Mouse (Mus musculus) heart, adult 2 months (tissue): ENCODE data around the gene Myh7b.

Source experiments
- CTCF ChIP-seq: fragments of 200-600 bp; IDR thresholded peaks from 2 replicates; pipeline ENCODE4 v1.8.1; 2022; ENCODE audit warnings: antibody characterized with exemption, mild to moderate bottlenecking, moderate library complexity
- EP300 ChIP-seq: fragments of 200-500 bp; IDR thresholded peaks from 2 replicates; pipeline ENCODE4 v1.6.1; 2011; ENCODE audit warnings: low read depth, low read length, control low read depth; ENCODE audit not compliant: insufficient read depth

GRCm38 (mm10) chr2:155680591-155680990 is 69.6 kb downstream of the Myh7b start:
- no peak for TF ChIP-seq EP300
- no peak for TF ChIP-seq CTCF
